28 mouse cellular contexts compared by ENCODE assay signal in the genomic region with DNA sequence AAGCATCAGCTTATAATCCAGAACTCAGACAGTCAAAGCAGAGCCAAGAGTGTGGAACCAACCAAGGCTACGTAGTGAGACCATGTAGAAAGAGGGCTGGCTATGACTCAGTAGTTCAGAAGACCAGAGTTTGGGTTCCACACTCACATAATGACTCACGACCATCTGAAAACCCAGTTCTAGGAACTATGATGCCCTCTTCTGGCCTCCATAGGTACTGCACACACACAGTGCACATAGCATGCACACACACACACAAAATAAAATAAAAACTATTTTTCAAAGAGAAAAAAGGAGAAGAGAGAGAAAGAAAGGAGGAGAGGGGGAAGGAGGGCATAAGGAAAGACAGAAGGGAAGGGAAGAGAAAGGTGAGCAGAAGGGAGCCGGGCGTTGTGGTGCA. TPM values are rescaled to one million over a fixed set of nuclear protein-coding genes. Genes with fewer than 3 reads are reported as not detected.
DNase-seq lines count a peak whose midpoint lies in the region; ATAC-seq and TF ChIP-seq lines count a peak whose summit lies in the region.
"Had no signal": no experiment of that assay in that cellular context is flagged by ENCODE, and none has a peak within 500 bp of the region (broad histone marks: within the 10 kb centered on the region; RNA-seq: fewer than 3 reads in every experiment).

No protein-coding gene starts in this region.

- H3K9me3 ChIP-seq in kidney, postnatal 0 days (replicated peaks; ENCODE audit: low read length), result no peaks in the 10 kb centered on the region
- peaks cover 3% of the 10 kb centered on the region; the same call in 1 of the 2 replicates for H3K9me3 ChIP-seq in lung, embryonic 14.5 days (ENCODE audit: low read depth, low read length)
- no peaks in the 10 kb centered on the region for H3K9me3 ChIP-seq in MEL (replicated peaks; ENCODE audit: insufficient read depth, low read length)
- H3K9me3 ChIP-seq: embryonic facial prominence, embryonic 15.5 days; midbrain, embryonic 12.5 days had no signal

- H3K4me3 ChIP-seq in kidney, postnatal 0 days (replicated peaks; ENCODE audit: low read depth, low read length), result no peak overlapping the region
- H3K4me3 ChIP-seq in lung, embryonic 14.5 days (ENCODE audit: low read depth, low read length), result no peak overlapping the region
- H3K4me3 ChIP-seq in MEL (ENCODE audit: control insufficient read depth in 1 of 2, insufficient read depth in 1 of 2, low read depth in 2 of 2, low read length in 2 of 2), result no peak overlapping the region
- H3K4me3 ChIP-seq: embryonic facial prominence, embryonic 10.5 days; embryonic facial prominence, embryonic 15.5 days; forebrain, embryonic 13.5 days; hindbrain, embryonic 12.5 days; kidney, embryonic 15.5 days; limb, embryonic 12.5 days; liver, embryonic 12.5 days; megakaryocyte, embryonic 14.5 days; midbrain, embryonic 12.5 days had no signal

- H3K9ac ChIP-seq in kidney, postnatal 0 days (ENCODE audit: low read depth, low read length), result no peak overlapping the region
- no peak overlapping the region for H3K9ac ChIP-seq in lung, embryonic 14.5 days
- no peak overlapping the region for H3K9ac ChIP-seq in MEL (ENCODE audit: control insufficient read depth, low read depth, low read length, poor library complexity, severe bottlenecking)
- H3K9ac ChIP-seq: embryonic facial prominence, embryonic 15.5 days; forebrain, embryonic 13.5 days; hindbrain, embryonic 12.5 days; kidney, embryonic 15.5 days; limb, embryonic 12.5 days; liver, embryonic 12.5 days; midbrain, embryonic 12.5 days had no signal

- no peaks in the 10 kb centered on the region for H3K36me3 ChIP-seq in kidney, postnatal 0 days (ENCODE audit: insufficient read depth, low read length)
- H3K36me3 ChIP-seq in lung, embryonic 14.5 days (ENCODE audit: insufficient read depth), result no peaks in the 10 kb centered on the region
- H3K36me3 ChIP-seq in MEL (ENCODE audit: control insufficient read depth in 1 of 2, insufficient read depth in 2 of 2, low read length in 2 of 2), result peaks cover 0 to 6% of the 10 kb centered on the region in 2 experiments; a peak in 2 of 4 replicates
- H3K36me3 ChIP-seq: embryonic facial prominence, embryonic 10.5 days; embryonic facial prominence, embryonic 15.5 days; G1E; hindbrain, embryonic 12.5 days; kidney, embryonic 15.5 days; limb, embryonic 12.5 days; liver, embryonic 12.5 days; midbrain, embryonic 12.5 days had no signal

- peak; percentile 33; the same call in 1 of the 2 replicates for TF ChIP-seq CTCF in kidney, postnatal 0 days (IDR thresholded peaks at IDR 0.05; ENCODE audit: low read depth)
- TF ChIP-seq CTCF in lung, embryonic 14.5 days (IDR thresholded peaks at IDR 0.05; ENCODE audit: low read depth), result peak; percentile 35
- TF ChIP-seq CTCF in MEL (IDR thresholded peaks at IDR 0.05 in 2 of 3, conservative IDR thresholded peaks at IDR 0.05 in 1 of 3; ENCODE audit: control insufficient read depth in 1 of 3, insufficient read depth in 1 of 3, low read depth in 2 of 3, low read length in 3 of 3, poor library complexity in 1 of 3, severe bottlenecking in 1 of 3), result peak; percentile 9 to 41 (median 37); a peak in 3 of 6 replicates

- H3K27me3 ChIP-seq in kidney, postnatal 0 days (ENCODE audit: insufficient read depth, low read length), result no peaks in the 10 kb centered on the region
- H3K27me3 ChIP-seq in lung, embryonic 14.5 days (ENCODE audit: insufficient read depth, low read length), result no peaks in the 10 kb centered on the region
- H3K27me3 ChIP-seq in MEL (ENCODE audit: control insufficient read depth in 1 of 2, insufficient read depth in 2 of 2, low read length in 2 of 2), result no peaks in the 10 kb centered on the region
- H3K27me3 ChIP-seq: embryonic facial prominence, embryonic 15.5 days; forebrain, embryonic 13.5 days; hindbrain, embryonic 12.5 days; kidney, embryonic 15.5 days; limb, embryonic 12.5 days; liver, embryonic 12.5 days; megakaryocyte, embryonic 14.5 days; midbrain, embryonic 12.5 days had no signal

- no peak for DNase-seq in kidney, postnatal 0 days (ENCODE audit: low spot score)
- DNase-seq in kidney, adult 11 months, result no peak
- DNase-seq in lung, embryonic 14.5 days, result no peak
- no peak for DNase-seq in lung, postnatal 10 days
- DNase-seq in MEL (ENCODE audit: low read depth, low spot score), result no peak
- peak; percentile 59 for DNase-seq in ZHBTc4 (ENCODE audit: low read depth, low spot score)
- no peak for DNase-seq in adrenal gland, postnatal 10 days
- no peak for DNase-seq in gastrocnemius, postnatal 10 days
- DNase-seq: adrenal gland, adult 2 months; B cell, adult 2 months; cerebellum, adult 8-10 months; cerebellum, postnatal 25 days; heart, postnatal 14 days; kidney, adult 18-20 months; kidney, postnatal 36 days; lung, adult 2 months; lung, postnatal 4 days had no signal

- no peak for ATAC-seq in kidney, postnatal 0 days (replicated peaks; ENCODE audit: low FRiP score, low read depth)
- no peak for ATAC-seq in lung, embryonic 14.5 days (ENCODE audit: insufficient read depth)
- ATAC-seq: activated CD4-positive, CD25-positive, alpha-beta regulatory T cell, adult 4 months; forebrain, embryonic 13.5 days; liver, embryonic 12.5 days had no signal

- 95% methylated on average over 4 of the region's 4 CpGs for WGBS in kidney, postnatal 0 days
- WGBS in lung, embryonic 14.5 days, result 93% methylated on average over 4 of the region's 4 CpGs

- no peak overlapping the region for H3K4me2 ChIP-seq in kidney, postnatal 0 days (ENCODE audit: low read length)
- no peak overlapping the region for H3K4me2 ChIP-seq in lung, embryonic 14.5 days
- H3K4me2 ChIP-seq: embryonic facial prominence, embryonic 15.5 days; forebrain, embryonic 13.5 days; hindbrain, embryonic 12.5 days; kidney, embryonic 15.5 days; limb, embryonic 12.5 days; liver, embryonic 12.5 days; midbrain, embryonic 12.5 days had no signal

- no peaks in the 10 kb centered on the region for H3K79me2 ChIP-seq in MEL (ENCODE audit: control insufficient read depth, insufficient read depth, low read length, poor library complexity)

- peaks cover 7% of the 10 kb centered on the region; the same call in 1 of the 2 replicates for H3K4me1 ChIP-seq in kidney, postnatal 0 days (replicated peaks; ENCODE audit: insufficient read depth, low read length)
- H3K4me1 ChIP-seq in lung, embryonic 14.5 days (ENCODE audit: insufficient read depth), result 0 out of 2 replicates have a peak, but pooled peaks cover 4% of the 10 kb centered on the region
- H3K4me1 ChIP-seq in MEL (ENCODE audit: control insufficient read depth in 1 of 2, insufficient read depth in 2 of 2, low read length in 2 of 2), result peaks cover 16 to 22% of the 10 kb centered on the region in 2 experiments
- H3K4me1 ChIP-seq: forebrain, embryonic 13.5 days had no signal

- TF ChIP-seq POLR2A in MEL (IDR thresholded peaks at IDR 0.05; ENCODE audit: control insufficient read depth in 1 of 2, insufficient read depth in 1 of 2, low read depth in 1 of 2, low read length in 2 of 2, poor library complexity in 1 of 2), result no peak

- TF ChIP-seq RAD21 in MEL (IDR thresholded peaks at IDR 0.05; ENCODE audit: low read depth, low read length), result no peak

- H3K27ac ChIP-seq in kidney, postnatal 0 days, result no peak overlapping the region
- H3K27ac ChIP-seq in lung, embryonic 14.5 days (ENCODE audit: low read depth), result no peak overlapping the region
- H3K27ac ChIP-seq in MEL (ENCODE audit: control insufficient read depth, low read depth, low read length), result no peak overlapping the region
- H3K27ac ChIP-seq: embryonic facial prominence, embryonic 10.5 days; embryonic facial prominence, embryonic 15.5 days; forebrain, embryonic 13.5 days; hindbrain, embryonic 12.5 days; limb, embryonic 12.5 days; liver, embryonic 12.5 days; midbrain, embryonic 12.5 days had no signal

- no peak for TF ChIP-seq EP300 in MEL (IDR thresholded peaks at IDR 0.05; ENCODE audit: low read depth in 1 of 2, low read length in 2 of 2)

TF ChIP-seq in MEL, 35 proteins besides CTCF, POLR2A, EP300 and RAD21:
- TF ChIP-seq MXI1 (IDR thresholded peaks at IDR 0.05; ENCODE audit: low read depth, low read length), result no peak
- TF ChIP-seq MYC (IDR thresholded peaks at IDR 0.05; ENCODE audit: low read depth, low read length), result no peak
- no peak for TF ChIP-seq ZMIZ1 (IDR thresholded peaks at IDR 0.05; ENCODE audit: low read depth, low read length)
- no peak for TF ChIP-seq ZNF384 (IDR thresholded peaks at IDR 0.05; ENCODE audit: low read depth, low read length)
- TF ChIP-seq MAZ (IDR thresholded peaks at IDR 0.05; ENCODE audit: low read depth, low read length), result no peak
- TF ChIP-seq ETS1 (IDR thresholded peaks at IDR 0.05; ENCODE audit: low read depth, low read length), result no peak
- TF ChIP-seq UBTF (IDR thresholded peaks at IDR 0.05; ENCODE audit: borderline replicate concordance, insufficient read depth, low read depth, low read length), result no peak
- TF ChIP-seq JUND (IDR thresholded peaks at IDR 0.05; ENCODE audit: low read depth, low read length), result no peak
- TF ChIP-seq HCFC1 (IDR thresholded peaks at IDR 0.05; ENCODE audit: low read depth, low read length), result no peak
- no peak for TF ChIP-seq CHD2 (IDR thresholded peaks at IDR 0.05; ENCODE audit: low read length)
- no peak for TF ChIP-seq ZC3H11A (IDR thresholded peaks at IDR 0.05; ENCODE audit: low read depth, low read length)

RNA-seq across cellular contexts. Expression of gene Vegfa, which starts 16.0 kb away (rescaled TPM):
- polyA plus RNA-seq in kidney, postnatal 0 days (2015; fragmentation: Nextera tagmentation; extraction: Ambion mirVana), result 6.3 TPM in 2 replicates
- 6.6 and 7.7 TPM in 2 replicates for polyA plus RNA-seq in lung, embryonic 14.5 days (2014; fragmentation: Nextera tagmentation; extraction: Ambion mirVana)
- total RNA-seq in MEL (2012; rRNA removed), result 16.1 and 39.4 TPM in 2 replicates
- 10 to 100 TPM in 1 of 2 experiments, not detected in 1; 38.6 TPM for polyA plus RNA-seq in MEL (2012; ENCODE audit: insufficient read depth in 1 of 2, insufficient read length in 2 of 2, low read depth in 1 of 2, low replicate concordance in 2 of 2, missing spikeins in 1 of 2)
- 100 to 1,000 TPM; 305 to 366 TPM for total RNA-seq in adrenal gland, postnatal 10 days (2021)
- total RNA-seq in gastrocnemius, postnatal 10 days (2021), result 100 to 1,000 TPM in 1 of 2 experiments, 10 to 100 TPM in 1; 73.8 to 125 TPM
- polyA plus RNA-seq: activated CD4-positive, CD25-positive, alpha-beta regulatory T cell, adult 4 months had no signal
